Mouse (Mus musculus): ENCODE measurements around the gene Foxp1.

Gene Foxp1

DNA sequence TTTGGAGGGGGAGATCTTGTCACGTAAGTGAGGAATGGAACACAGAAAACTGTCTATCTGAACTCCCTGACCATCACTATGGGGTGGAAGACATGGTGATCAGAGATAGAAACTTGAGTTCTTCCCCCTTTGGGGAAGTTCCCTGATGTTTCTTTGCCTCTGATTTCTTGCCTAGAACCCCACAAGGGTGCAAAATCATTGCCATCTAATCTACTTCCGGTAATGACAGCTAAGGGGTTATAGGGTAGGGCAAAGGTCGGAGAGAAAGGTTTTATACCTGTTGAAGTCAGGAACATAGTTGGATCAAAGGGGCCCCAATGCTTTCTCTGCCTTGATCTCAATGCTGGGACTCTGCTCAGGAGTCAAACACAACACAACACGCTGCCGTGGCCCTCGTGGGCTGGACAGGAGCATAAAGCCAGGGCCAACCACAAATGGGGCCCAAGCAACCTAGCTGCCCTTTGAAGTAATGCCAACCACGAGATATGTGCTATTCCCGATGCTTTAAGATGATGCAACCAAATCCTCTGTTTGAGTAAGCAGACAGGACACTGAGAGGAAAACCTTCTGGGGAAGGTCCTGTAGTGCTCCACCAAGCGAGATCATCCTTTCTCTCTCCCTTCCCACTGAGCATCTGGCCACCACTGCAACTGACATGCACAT, 163.4 kb downstream of the Foxp1 start:
- no peak for TF ChIP-seq GATA4 (IDR thresholded peaks at IDR 0.05; ENCODE audit: insufficient replicate concordance, low read length)

DNA sequence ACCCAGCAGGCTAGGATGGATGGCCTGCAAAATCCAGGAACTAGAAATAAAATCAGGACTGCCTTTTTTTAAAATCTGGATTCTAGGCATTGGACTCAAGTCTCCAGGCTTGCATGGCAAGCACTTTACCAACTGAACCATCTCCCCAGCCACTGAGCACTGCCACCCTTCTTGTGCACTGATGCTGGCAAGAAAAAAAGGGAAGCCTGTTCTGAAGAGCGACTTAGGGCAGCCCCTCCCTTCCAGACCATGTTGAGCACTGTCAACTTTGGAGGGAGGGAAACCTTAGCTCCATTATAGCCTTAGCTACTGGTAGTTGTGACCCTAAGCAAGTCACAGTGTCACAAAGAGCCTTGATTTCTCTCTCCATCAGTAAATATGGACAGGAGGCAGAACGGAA, 164.6 kb downstream of the Foxp1 start:
- no peak for TF ChIP-seq GATA4 (IDR thresholded peaks at IDR 0.05; ENCODE audit: insufficient replicate concordance, low read length)

DNA sequence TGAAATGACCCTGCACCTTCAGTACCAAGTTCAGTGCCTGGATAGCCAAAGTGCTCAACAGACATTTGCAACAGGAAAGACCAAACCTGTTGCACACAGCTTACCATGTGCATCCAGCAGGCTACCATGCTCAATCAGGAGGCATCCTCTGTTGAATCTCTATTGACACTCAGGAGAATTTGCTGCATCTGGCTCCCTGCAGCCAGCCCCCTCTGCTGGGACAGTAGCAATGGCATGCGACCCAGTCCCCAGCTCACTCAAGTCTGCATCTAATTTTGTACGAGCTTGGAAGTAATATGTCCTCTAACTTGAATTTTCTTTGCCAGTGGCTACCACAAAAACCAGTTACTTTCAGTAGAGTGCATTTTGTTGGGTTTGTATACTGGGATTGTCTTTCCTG, 168.2 kb downstream of the Foxp1 start:
- TF ChIP-seq GATA4 (IDR thresholded peaks at IDR 0.05; ENCODE audit: insufficient replicate concordance, low read length) = no peak

DNA sequence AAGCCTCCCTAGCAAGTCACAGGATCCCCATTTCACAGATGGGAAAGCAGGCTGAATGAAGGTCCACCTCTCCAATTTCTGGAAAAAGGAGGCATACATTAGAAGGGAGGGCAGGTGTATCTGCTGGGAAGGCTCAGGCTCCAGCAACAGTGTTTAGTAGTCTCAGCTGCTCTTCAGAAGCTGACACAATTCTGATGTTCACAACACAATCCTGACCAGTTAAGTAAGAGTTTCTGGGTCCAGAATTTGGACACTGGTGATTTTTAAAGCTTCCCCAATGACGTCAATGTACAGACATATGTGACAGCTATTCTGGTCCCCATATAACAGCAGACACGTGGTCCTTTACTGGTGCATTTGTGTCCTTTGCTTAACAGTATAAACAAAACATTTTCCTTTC, 169.1 kb downstream of the Foxp1 start:
- TF ChIP-seq GATA4 (IDR thresholded peaks at IDR 0.05; ENCODE audit: insufficient replicate concordance, low read length) = no peak

DNA sequence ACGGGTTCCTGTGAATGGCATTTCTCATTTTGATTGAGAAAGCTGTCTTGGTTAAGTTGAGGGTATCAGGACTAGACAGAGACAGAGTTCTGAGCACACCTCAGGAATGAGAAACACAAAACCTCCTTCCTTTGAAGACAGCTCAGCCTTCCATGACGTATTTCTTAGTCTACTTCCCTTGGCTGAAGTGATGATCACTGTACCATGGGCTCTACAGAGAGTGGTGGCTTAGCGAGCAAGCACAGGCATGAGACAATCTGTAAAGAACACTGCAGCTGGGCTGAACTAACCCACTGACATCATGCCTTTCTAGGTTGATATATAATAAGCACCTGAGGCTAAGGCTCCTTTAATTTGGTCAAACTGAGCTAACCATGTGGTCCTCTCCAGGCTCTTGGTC, 172.0 kb downstream of the Foxp1 start:
- TF ChIP-seq GATA4 (IDR thresholded peaks at IDR 0.05; ENCODE audit: insufficient replicate concordance, low read length) = no peak

DNA sequence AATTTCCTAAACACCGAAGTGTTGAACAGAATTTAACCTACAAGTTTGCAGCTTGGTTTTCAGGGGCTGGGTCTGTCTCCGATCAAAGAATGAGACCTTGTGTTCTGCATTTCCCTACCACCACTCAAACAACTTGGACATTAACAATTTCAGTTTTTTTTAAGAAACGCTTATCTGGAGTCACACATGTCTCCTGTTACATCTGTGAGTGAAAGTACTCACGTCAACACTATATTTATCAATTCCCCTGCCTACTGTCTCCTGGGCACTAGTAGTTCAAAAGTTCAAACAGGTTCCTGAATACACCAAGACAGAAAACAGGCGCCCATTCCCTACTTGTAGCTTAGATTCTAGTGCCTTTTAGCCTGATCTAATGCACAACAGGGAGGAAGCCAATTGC, 172.4 kb downstream of the Foxp1 start:
- no peak for TF ChIP-seq GATA4 (IDR thresholded peaks at IDR 0.05; ENCODE audit: insufficient replicate concordance, low read length)

DNA sequence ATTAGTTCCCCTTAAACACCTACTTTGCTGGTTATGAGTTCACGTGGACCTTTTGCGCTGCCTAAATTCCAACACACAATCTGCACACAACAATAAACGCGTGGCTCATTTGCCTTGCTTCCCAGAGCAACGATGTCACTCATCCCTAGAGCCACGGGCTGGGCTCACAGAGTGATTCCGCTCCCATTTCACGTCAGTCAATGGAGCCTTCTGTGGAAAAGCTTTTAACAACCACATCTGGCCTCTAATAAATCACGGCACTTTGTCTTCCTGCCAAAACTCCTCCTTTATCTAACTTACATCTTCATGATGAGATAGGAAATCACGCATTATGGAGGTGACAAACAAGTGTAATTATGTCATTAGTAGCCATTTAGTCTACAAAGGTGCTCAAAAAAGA, 174.7 kb downstream of the Foxp1 start:
- no peak for TF ChIP-seq GATA4 (IDR thresholded peaks at IDR 0.05; ENCODE audit: insufficient replicate concordance, low read length)

DNA sequence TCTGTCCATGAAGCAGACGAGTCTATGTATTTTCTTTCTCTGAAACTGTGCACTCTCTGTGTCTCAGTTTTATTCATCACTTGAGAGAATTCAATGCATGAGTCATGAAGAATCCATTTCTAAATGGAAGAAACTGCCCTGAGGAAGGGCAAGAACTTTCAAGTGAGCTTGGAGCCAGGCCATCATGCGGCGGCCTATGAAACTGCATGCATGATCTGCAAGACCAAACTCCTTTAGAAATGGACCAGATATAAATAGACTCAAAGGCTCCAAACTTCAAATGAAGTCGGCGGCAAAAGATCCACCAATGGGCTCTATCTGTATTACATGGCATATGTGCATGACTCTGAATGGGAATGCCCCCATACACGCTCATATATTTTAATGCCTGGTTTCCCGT, 177.6 kb downstream of the Foxp1 start:
- TF ChIP-seq GATA4 (IDR thresholded peaks at IDR 0.05; ENCODE audit: insufficient replicate concordance, low read length) = no peak

DNA sequence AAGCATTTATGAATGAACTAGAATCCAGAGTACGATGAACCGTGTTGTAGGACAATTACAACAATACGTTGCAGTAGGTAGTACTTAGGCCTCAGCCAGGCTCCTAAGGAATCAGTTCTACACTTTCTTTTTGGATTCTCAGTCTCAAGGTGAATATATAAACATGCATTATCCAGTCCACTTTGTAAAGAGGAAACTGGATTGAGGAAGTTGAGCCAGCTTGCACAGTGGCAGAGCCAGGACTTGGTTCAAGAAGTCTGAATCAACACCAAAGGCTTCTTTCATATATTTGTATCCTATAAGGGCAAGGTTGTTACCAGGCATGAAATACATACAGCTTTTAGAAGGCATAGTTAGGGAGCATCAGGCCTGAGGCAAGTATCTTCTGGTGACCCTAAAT, 178.2 kb downstream of the Foxp1 start:
- no peak for TF ChIP-seq GATA4 (IDR thresholded peaks at IDR 0.05; ENCODE audit: insufficient replicate concordance, low read length)

DNA sequence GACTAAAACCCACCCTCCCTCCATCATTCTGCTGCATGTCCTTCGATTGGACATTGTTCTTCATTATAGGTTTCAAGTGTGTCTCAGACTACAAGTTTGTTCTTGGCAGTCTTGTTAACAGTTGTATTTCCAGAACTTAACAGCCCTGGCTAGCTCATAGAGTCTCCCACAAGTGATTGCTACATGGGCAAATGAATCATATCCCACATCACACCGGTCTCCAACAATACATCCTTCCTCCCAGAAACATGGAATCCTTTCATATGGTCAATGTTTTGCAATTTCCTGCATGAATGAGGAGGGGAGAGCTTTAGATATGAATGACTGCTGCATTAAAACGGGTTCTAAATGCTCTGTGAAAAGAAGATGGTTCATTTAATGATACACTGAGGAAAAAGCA, 178.7 kb downstream of the Foxp1 start:
- no peak for TF ChIP-seq GATA4 (IDR thresholded peaks at IDR 0.05; ENCODE audit: insufficient replicate concordance, low read length)

DNA sequence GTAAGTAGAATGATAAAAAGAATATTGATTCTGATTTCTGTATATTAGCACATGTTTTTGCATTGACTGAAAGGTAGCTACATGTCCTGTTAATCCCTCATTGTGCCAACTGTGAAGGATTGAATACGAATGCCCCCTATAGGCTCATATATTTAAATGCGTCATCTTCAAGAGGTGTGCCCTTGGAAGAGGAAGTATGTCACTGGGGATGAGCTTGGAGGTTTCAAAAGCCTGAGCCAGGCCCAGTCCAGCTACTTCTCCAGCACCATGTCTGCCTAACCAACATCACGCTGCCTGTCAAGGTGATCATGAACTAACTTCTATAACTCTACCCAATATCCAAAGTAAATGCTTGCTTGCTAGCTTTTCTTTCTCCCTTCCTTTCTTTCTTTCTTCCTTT, 180.1 kb downstream of the Foxp1 start:
- TF ChIP-seq GATA4 (IDR thresholded peaks at IDR 0.05; ENCODE audit: insufficient replicate concordance, low read length) = no peak

DNA sequence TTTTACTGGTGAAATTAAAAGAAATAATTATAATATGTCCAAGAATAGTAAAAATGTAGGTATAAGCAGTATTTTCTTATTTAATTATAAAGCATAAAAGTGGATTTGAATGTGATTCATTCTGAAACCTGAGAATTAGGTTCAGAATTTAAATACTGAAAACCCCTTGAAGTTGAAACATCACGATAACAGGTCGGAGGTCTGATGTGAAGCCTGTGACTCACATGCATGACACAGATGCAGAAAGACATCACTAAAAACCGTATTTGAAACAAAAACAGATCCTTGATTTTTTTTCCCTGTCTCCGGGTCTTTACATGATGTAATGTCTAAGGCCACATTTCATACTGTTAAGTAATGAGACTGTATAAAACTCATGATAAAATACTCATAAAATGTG, 181.6 kb downstream of the Foxp1 start:
- no peak for TF ChIP-seq GATA4 (IDR thresholded peaks at IDR 0.05; ENCODE audit: insufficient replicate concordance, low read length)

DNA sequence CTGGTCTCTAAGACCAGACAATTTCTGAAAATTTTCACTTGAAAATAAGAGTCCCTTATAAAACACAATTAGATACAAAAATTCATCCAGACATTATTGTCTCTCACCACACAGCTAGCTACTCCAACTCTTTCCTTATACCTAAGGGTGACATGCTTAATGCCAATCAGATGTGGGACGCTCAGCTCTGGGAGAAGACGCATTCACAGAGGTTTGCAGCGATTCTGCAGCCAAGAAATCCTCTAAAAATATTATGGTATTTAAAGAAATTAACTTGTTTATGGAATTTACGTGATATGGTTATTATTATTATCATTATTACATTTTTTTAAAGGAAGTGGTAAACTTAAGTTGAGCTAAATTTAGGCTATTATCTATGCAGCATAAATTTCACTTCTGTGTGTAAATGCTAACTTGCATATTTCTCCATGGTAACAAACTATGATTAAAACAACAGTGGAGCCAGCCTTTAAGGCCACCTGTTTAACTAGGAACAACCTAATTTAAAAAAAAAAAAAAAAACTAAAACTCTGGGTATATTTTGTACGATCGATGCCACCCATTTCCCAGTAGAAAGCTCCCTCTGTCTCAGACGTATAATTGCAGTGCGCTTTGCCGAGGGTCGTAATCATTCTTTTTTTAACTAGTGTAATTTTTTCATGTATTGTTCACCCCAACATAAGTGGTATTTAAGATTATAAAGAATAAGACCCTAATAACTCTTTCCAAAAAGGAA, 182.4 kb downstream of the Foxp1 start:
- TF ChIP-seq GATA4 (IDR thresholded peaks at IDR 0.05; ENCODE audit: insufficient replicate concordance, low read length) = no peak

DNA sequence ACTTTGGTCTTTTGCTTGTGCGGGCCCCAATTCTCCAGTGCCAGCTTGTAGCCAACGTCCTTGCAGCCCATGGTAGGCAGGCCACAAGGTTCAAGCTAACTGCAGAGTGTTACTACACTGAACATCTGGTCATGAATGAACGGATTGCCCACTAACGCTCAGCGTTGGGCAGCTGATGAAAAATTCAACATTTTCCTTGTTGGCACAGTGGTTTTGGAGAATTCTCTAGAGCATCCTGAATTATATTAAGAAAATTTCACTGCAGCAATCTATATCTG, 183.2 kb downstream of the Foxp1 start:
- no peak for TF ChIP-seq GATA4 (IDR thresholded peaks at IDR 0.05; ENCODE audit: insufficient replicate concordance, low read length)

DNA sequence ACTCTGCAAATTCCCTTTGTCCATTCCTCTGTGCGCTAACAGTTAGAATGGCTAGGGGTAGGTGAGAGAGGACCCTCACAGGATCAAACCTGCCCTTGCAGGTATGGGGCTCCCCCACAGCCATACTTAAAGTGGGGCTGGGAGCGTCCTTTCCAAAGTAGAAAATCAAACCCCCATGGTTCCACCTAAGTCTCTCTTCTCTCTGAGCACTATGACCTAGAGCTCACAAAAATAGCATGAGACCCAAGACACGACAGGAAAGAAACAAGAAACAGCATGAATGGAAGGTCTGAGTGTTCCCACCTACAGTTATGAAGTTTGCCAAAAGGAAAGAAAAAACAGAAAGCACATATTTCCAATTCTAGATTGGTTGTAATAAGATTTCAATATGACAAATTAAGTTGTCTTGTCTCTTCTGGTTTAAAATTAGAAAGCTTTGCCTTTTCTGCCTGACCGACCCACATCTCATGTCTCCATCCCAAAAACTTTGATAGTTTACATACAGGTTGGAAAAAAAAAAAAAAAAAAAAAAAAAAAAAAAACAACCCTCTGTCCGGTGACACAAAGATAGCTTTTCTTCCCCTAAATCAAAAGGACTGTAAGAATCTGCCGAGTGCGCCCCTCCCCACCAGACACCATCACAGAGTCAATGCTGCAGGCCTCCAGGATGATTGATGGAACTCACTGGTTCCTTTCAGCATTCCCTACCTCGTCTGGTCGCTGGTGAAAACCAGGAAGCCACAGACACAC, 183.8 kb downstream of the Foxp1 start:
- no peak for TF ChIP-seq GATA4 (IDR thresholded peaks at IDR 0.05; ENCODE audit: insufficient replicate concordance, low read length)

DNA sequence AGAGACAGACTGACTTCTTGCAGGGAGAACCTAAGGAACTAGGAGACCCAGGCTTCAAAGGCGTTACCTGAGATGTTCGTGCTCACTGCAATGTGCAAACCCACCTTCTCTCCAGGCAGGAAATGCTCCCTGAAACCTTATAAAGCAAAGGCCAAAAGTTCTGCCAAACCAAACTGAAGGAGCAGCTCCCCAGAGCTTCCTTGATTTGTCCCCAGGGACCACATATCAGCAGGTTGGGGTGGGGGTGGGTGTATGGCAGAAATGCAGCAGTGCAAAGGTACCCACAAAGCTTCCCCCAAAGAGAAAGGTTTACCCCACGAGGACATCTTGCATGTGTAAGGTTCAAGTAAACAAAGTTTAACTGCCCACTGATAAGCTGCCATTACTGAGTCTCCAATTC, 184.3 kb downstream of the Foxp1 start:
- no peak for TF ChIP-seq GATA4 (IDR thresholded peaks at IDR 0.05; ENCODE audit: insufficient replicate concordance, low read length)

All from liver, adult (tissue).